Mouse (Mus musculus): ENCODE data around the gene Kcng4. TPM values are rescaled to one million over a fixed set of nuclear protein-coding genes. Genes with fewer than 3 reads are reported as not detected.

The Kcng4 gene
- total RNA-seq, 2 experiments from 2014 or later = 0.10 to 0.33 TPM

Other genes starting within 250 kb of the Kcng4 start
- gene Mlycd, start 240.8 kb downstream of the Kcng4 start, total RNA-seq (2021) = 100 to 1,000 TPM; 102 to 110 TPM
- 1 to 10 TPM; 1.3 to 2.5 TPM for gene Osgin1, start 201.6 kb downstream of the Kcng4 start, total RNA-seq (2021)
- gene Necab2, start 189.0 kb downstream of the Kcng4 start, total RNA-seq (2021) = not detected
- not detected for gene Slc38a8, start 134.0 kb downstream of the Kcng4 start, total RNA-seq (2021)
- gene Mbtps1, start 76.9 kb downstream of the Kcng4 start, total RNA-seq (2021) = 10 to 100 TPM; 54.0 to 54.7 TPM
- gene Hsdl1, start 60.5 kb downstream of the Kcng4 start, total RNA-seq (2021) = 10 to 100 TPM; 17.9 to 20.7 TPM
- under 1 TPM in 1 of 2 experiments, not detected in 1; 0.12 TPM for gene Dnaaf1, start 60.4 kb downstream of the Kcng4 start, total RNA-seq (2021)
- 1 to 10 TPM; 4.0 to 4.2 TPM for gene Taf1c, start 30.5 kb downstream of the Kcng4 start, total RNA-seq (2021)
- not detected for gene Adad2, start 22.9 kb downstream of the Kcng4 start, total RNA-seq (2021)
- 10 to 100 TPM; 48.2 to 51.1 TPM for gene Wfdc1, start 30.7 kb upstream of the Kcng4 start, total RNA-seq (2021)
- under 1 TPM; 0.17 TPM for gene Atp2c2, start 64.3 kb upstream of the Kcng4 start, total RNA-seq (2021)
- 10 to 100 TPM; 11.6 to 14.6 TPM for gene Tldc1, start 142.7 kb upstream of the Kcng4 start, total RNA-seq (2021)
- gene Cotl1, start 204.9 kb upstream of the Kcng4 start, total RNA-seq (2021) = 10 to 100 TPM; 26.1 to 29.3 TPM
- gene Klhl36, start 226.6 kb upstream of the Kcng4 start, total RNA-seq (2021) = 1 to 10 TPM; 3.7 TPM